Mouse (Mus musculus): ENCODE data around the gene Prss48. TPM values are rescaled to one million over a fixed set of nuclear protein-coding genes. Genes with fewer than 3 reads are reported as not detected.
"Not testable (repeated sequence)": the region's sequence is repeated elsewhere in the genome, so short reads cannot be mapped to it uniquely, and the experiment has no call there.

Gene Prss48
- polyA plus RNA-seq, 1 experiment from 2014 or later = not detected

DNA sequence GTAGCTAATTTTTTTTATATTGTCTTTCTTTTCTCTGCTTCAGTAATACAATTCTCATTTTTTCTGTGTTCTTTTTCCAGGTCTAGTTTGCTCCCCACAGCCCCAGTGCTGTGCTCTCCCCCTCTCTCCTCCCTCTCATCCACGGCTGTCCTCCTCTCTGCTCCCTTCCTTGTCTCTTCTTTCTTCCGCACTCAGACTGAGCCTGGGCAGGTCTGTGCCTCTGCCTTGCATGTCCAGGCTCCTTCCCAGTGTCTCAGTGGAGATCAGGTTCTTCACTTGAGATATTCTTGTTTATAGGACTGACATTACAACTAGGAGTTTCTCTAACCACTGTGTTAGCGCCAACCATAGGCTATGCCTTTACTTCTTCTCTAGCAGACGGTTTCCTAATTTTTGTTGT, 7.6 kb downstream of the Prss48 start:
- Histone ChIP-seq H3K36me3 (replicated peaks) (no peaks in the 10 kb centered on the region), H3K27ac (no peak overlapping the region), H3K9ac (no peak overlapping the region), H3K27me3 (no peaks in the 10 kb centered on the region), H3K4me3 (replicated peaks) (no peak overlapping the region), H3K4me1 (peaks cover 9% of the 10 kb centered on the region; the same call in 1 of the 2 replicates), H3K9me3 (no peaks in the 10 kb centered on the region), H3K4me2 (no peak overlapping the region)
- WGBS = 85% methylated on average over 4 of the region's 4 CpGs
- no peak for ATAC-seq (ENCODE audit: low FRiP score)

DNA sequence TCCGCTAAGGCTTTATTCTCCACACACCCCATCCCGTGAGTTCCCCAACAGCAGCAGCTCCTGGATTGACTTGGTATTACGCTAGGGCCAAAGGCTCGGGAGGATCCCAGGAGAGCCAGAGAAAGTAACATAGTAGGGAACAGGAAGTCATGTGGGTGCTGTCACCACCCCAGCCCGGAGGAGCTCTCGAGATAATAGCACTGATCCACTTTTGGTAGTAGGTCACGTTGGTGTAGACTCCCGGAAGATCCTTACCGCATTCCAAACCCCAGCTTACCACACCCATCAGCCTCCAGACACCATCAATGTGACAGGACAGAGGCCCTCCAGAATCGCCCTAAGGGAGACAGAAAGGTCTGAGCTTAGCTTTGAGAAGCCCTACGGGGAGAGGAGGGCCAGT, 8.5 kb downstream of the Prss48 start:
- Histone ChIP-seq H3K4me1 (peaks cover 9% of the 10 kb centered on the region; the same call in 1 of the 2 replicates), H3K4me2 (no peak overlapping the region), H3K9me3 (no peaks in the 10 kb centered on the region), H3K27me3 (no peaks in the 10 kb centered on the region), H3K27ac (no peak overlapping the region), H3K36me3 (replicated peaks) (no peaks in the 10 kb centered on the region), H3K4me3 (replicated peaks) (no peak overlapping the region), H3K9ac (no peak overlapping the region)
- WGBS = 79% methylated on average over 11 of the region's 11 CpGs
- no peak for ATAC-seq (ENCODE audit: low FRiP score)

- H3K9me3 ChIP-seq = no peaks in the 10 kb centered on the region
- no peaks in the 10 kb centered on the region for H3K27me3 ChIP-seq
- no peak for ATAC-seq (ENCODE audit: low FRiP score)
- H3K4me3 ChIP-seq (replicated peaks) = no peak overlapping the region
- H3K27ac ChIP-seq = no peak overlapping the region
- H3K4me1 ChIP-seq = peaks cover 9% of the 10 kb centered on the region; the same call in 1 of the 2 replicates
- 69% methylated on average over 5 of the region's 5 CpGs for WGBS
- H3K36me3 ChIP-seq (replicated peaks) = no peaks in the 10 kb centered on the region
- H3K9ac ChIP-seq = no peak overlapping the region
- no peak overlapping the region for H3K4me2 ChIP-seq
Measured at GRCm38 (mm10) chr3:85991802-85992156, 10.5 kb downstream of the Prss48 start.

DNA sequence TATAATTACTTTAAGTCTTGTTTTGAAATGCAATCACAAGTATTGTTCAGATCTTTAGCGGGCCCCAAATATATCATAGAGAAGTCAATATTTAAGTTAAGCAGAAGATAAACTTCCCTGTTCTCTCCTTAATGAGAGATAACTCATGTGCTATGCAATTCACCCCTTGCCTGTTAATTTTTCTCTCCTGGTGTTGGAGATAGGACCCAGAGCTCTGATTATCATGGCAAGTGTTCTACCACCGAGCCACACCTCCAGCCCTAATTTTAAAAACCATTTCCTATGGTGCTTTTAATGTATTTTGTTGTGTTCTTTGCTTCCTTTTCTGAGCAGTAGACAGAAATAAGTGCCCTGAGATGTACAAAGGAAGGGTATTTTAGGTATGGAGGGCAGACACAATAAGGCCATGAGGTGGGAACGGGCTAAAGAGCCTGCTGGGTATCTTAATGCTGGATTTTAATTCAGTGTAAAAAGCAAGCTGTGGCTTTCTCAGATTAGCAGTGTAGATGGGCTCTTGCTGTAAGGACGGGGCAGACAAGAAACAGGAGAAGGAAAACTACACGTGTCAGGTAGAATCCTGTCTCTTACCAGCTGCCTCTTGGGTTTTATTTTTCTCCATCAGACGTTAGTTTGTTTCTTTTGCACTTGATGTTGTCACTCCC, 11.0 kb downstream of the Prss48 start:
- no peak for ATAC-seq (ENCODE audit: low FRiP score)
- H3K27me3 ChIP-seq = no peaks in the 10 kb centered on the region
- WGBS = 74% methylated on average over 6 of the region's 6 CpGs

GRCm38 (mm10) chr3:85987225-85987624, 15.1 kb downstream of the Prss48 start:
- H3K4me2 ChIP-seq = no peak overlapping the region
- H3K27ac ChIP-seq = no peak overlapping the region
- no peaks in the 10 kb centered on the region for H3K9me3 ChIP-seq
- H3K4me3 ChIP-seq (replicated peaks) = no peak overlapping the region
- ATAC-seq (ENCODE audit: low FRiP score) = no peak
- H3K27me3 ChIP-seq = no peaks in the 10 kb centered on the region
- H3K4me1 ChIP-seq = 0 out of 2 replicates have a peak, but pooled peaks cover 6% of the 10 kb centered on the region
- no peaks in the 10 kb centered on the region for H3K36me3 ChIP-seq (replicated peaks)
- H3K9ac ChIP-seq = no peak overlapping the region
- 93% methylated on average over 2 of the region's 2 CpGs for WGBS

More for the DNA sequence above, 11.0 kb downstream of the Prss48 start:
- Histone ChIP-seq H3K9me3 (no peaks in the 10 kb centered on the region), H3K4me1 (peaks cover 9% of the 10 kb centered on the region; the same call in 1 of the 2 replicates), H3K27ac (no peak overlapping the region), H3K36me3 (replicated peaks) (no peaks in the 10 kb centered on the region), H3K4me3 (replicated peaks) (no peak overlapping the region), H3K9ac (no peak overlapping the region), H3K4me2 (no peak overlapping the region)

- Histone ChIP-seq H3K4me2 (no peak overlapping the region), H3K4me1 (no peaks in the 10 kb centered on the region), H3K9me3 (no peaks in the 10 kb centered on the region), H3K4me3 (replicated peaks) (no peak overlapping the region), H3K27me3 (no peaks in the 10 kb centered on the region), H3K36me3 (replicated peaks) (no peaks in the 10 kb centered on the region), H3K27ac (no peak overlapping the region), H3K9ac (no peak overlapping the region)
- 93% methylated on average over 6 of the region's 6 CpGs for WGBS
- ATAC-seq (ENCODE audit: low FRiP score) = no peak
Measured at GRCm38 (mm10) chr3:85984537-85984936, 17.8 kb downstream of the Prss48 start.

DNA sequence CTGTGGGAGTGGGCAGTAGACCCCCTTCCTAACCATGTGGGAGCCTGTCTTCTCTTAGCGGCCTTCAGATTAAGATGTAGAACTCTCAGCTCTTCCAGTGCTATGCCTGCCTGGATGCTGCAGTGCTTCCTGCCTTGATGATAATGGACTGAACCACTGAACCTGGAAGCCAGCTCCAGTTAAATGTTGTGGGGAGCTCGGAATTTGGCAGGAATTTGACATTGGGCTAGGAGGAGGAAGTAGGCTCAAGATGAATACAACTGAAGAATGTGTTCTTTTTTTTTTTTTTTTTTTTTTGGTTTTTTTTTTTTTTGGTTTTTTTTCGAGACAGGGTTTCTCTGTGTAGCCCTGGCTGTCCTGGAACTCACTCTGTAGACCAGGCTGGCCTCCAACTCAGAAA, 20.5 kb downstream of the Prss48 start:
- H3K27ac ChIP-seq; H3K27me3 ChIP-seq; H3K9me3 ChIP-seq; ATAC-seq (ENCODE audit: low FRiP score); H3K9ac ChIP-seq; H3K36me3 ChIP-seq (replicated peaks); H3K4me2 ChIP-seq; H3K4me1 ChIP-seq; H3K4me3 ChIP-seq (replicated peaks): not testable (repeated sequence)
- 90% methylated on average over 3 of the region's 3 CpGs for whole genome bisulfite sequencing

GRCm38 (mm10) chr3:85980036-85980435, 22.3 kb downstream of the Prss48 start:
- WGBS = 95% methylated on average over 4 of the region's 4 CpGs

GRCm38 (mm10) chr3:85974451-85974850, 27.8 kb downstream of the Prss48 start:
- no peak overlapping the region for H3K4me2 ChIP-seq
- H3K9me3 ChIP-seq = no peaks in the 10 kb centered on the region
- no peaks in the 10 kb centered on the region for H3K36me3 ChIP-seq (replicated peaks)
- peaks cover 7% of the 10 kb centered on the region for H3K4me1 ChIP-seq
- 80% methylated on average over 4 of the region's 4 CpGs for WGBS
- no peak overlapping the region for H3K4me3 ChIP-seq (replicated peaks)
- ATAC-seq (ENCODE audit: low FRiP score) = no peak
- no peak overlapping the region for H3K9ac ChIP-seq
- 0 out of 2 replicates have a peak, but pooled peaks cover 4% of the 10 kb centered on the region for H3K27me3 ChIP-seq
- no peak overlapping the region for H3K27ac ChIP-seq

More at GRCm38 (mm10) chr3:85980036-85980435, 22.3 kb downstream of the Prss48 start:
- H3K4me3 ChIP-seq (replicated peaks) = no peak overlapping the region
- H3K36me3 ChIP-seq (replicated peaks) = no peaks in the 10 kb centered on the region
- H3K27me3 ChIP-seq = no peaks in the 10 kb centered on the region
- ATAC-seq (ENCODE audit: low FRiP score) = no peak
- H3K9me3 ChIP-seq = no peaks in the 10 kb centered on the region
- H3K27ac ChIP-seq = no peak overlapping the region
- H3K9ac ChIP-seq = no peak overlapping the region
- H3K4me1 ChIP-seq = no peaks in the 10 kb centered on the region
- H3K4me2 ChIP-seq = no peak overlapping the region

DNA sequence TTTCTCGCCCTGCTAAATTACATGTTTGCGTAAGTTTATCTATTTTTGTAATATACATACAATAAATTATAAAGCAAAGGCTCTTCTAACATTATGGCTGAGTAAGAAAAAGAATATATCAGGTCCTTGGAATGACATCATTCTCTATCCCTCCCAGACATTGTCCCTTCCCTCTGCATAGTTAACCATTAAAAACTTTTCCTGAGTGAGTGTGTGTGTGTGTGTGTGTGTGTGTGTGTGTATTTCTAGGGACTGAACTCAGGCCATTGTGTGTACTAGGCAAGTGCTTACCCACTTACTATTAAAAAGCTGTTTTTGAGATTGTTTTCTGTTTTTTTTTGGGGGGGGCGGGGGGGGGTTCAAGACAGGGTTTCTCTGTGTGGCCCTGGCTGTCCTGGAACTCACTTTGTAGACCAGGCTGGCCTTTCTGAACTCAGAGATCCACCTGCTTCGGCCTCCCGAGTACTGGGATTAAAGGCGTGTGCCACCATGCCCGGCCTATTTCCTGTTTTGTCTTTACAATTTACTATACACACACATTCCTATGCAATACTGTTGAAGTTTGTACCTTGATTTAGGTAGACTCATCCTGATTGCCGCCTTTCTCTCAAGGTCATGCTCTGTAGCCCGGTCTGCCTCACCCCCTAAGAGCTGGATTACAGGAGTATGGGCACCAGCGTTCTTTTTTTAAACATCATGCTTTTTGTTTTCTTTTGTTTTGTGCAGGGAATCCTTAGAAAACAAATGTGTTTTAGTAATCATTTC, 28.7 kb downstream of the Prss48 start:
- WGBS = 83% methylated on average over 10 of the region's 10 CpGs
- Histone ChIP-seq H3K4me3 (replicated peaks) (no peak overlapping the region), H3K36me3 (replicated peaks) (no peaks in the 10 kb centered on the region), H3K27ac (no peak overlapping the region), H3K4me2 (no peak overlapping the region), H3K4me1 (peaks cover 7% of the 10 kb centered on the region), H3K27me3 (0 out of 2 replicates have a peak, but pooled peaks cover 4% of the 10 kb centered on the region), H3K9ac (no peak overlapping the region), H3K9me3 (no peaks in the 10 kb centered on the region)
- ATAC-seq (ENCODE audit: low FRiP score) = no peak

- Histone ChIP-seq H3K4me2 (peak overlapping the region; percentile 85), H3K4me3 (replicated peaks) (peak overlapping the region; percentile 81), H3K27me3 (0 out of 2 replicates have a peak, but pooled peaks cover 4% of the 10 kb centered on the region), H3K9ac (peak overlapping the region; percentile 84), H3K9me3 (no peaks in the 10 kb centered on the region), H3K4me1 (peaks cover 7% of the 10 kb centered on the region), H3K36me3 (replicated peaks) (no peaks in the 10 kb centered on the region), H3K27ac (no peak overlapping the region)
- WGBS = 2% methylated on average over 13 of the region's 13 CpGs
- ATAC-seq (ENCODE audit: low FRiP score) = peak; percentile 63
Measured at GRCm38 (mm10) chr3:85971599-85971975, 30.7 kb downstream of the Prss48 start.

- Histone ChIP-seq H3K4me3 (replicated peaks) (peak within 1 kb of the TSS; percentile 81), H3K9ac (peak within 1 kb of the TSS; percentile 84), H3K4me2 (peak within 1 kb of the TSS; percentile 85), H3K27ac (peak within 1 kb of the TSS; percentile 53; the same call in 1 of the 2 replicates), H3K9me3 (no peaks in the 10 kb centered on the region), H3K27me3 (0 out of 2 replicates have a peak, but pooled peaks cover 4% of the 10 kb centered on the region), H3K4me1 (peaks cover 7% of the 10 kb centered on the region), H3K36me3 (replicated peaks) (no peaks in the 10 kb centered on the region)
- ATAC-seq (ENCODE audit: low FRiP score) = peak; percentile 92
- under 1% methylated on average over 70 of the region's 73 CpGs for WGBS
Measured at GRCm38 (mm10) chr3:85970742-85971598, 31.3 kb downstream of the Prss48 start, which contains the start of gene Sh3d19. TSS of gene Sh3d19 (plus strand) at chr3:85971109.
